Mouse (Mus musculus) lung, adult 2 months (tissue): ENCODE results near the gene 1190002N15Rik. TPM values are rescaled to one million over a fixed set of nuclear protein-coding genes. Genes with fewer than 3 reads are reported as not detected.
A peak's percentile ranks its signal among the peaks of the same experiment; 100 is the strongest.

Source experiments
- DNase-seq: peaks from one replicate; pipeline ENCODE4 v3.0.0; 2022
- H3K4me1 ChIP-seq: fragments of 200-500 bp; 2 replicates; pipeline ENCODE4 v1.6.1; 2011; ENCODE audit warnings: low read length; ENCODE audit not compliant: control insufficient read depth, insufficient read depth
- H3K4me3 ChIP-seq: fragments of 200-500 bp; replicated peaks from 2 replicates; pipeline ENCODE3; 2011; ENCODE audit warnings: low read depth, mild to moderate bottlenecking, control low read depth, low read length; ENCODE audit errors: extremely low read depth
- CTCF ChIP-seq: fragments of 200-500 bp; IDR thresholded peaks from 2 replicates; pipeline ENCODE4 v1.5.1; 2011; ENCODE audit warnings: mild to moderate bottlenecking, low read length, control low read depth; ENCODE audit not compliant: insufficient read depth
- POLR2A ChIP-seq: fragments of 200-500 bp; IDR thresholded peaks from 2 replicates; pipeline ENCODE4 v1.6.1; 2011; ENCODE audit warnings: low read depth, mild to moderate bottlenecking, control low read depth, low read length, borderline replicate concordance; ENCODE audit errors: extremely low read depth
- WGBS: fragments of 180-500 bp; shearing (Covaris S2); methylation state at CpG from one replicate; pipeline ENCODE4 v1.1.7; 2018; 5-methylcytosine and 5-hydroxymethylcytosine counted together
- polyA plus RNA-seq: library from polyadenylated mRNA; depleted of rRNA; stranded (reverse); fragments of >200 nt; gene quantifications from 2 replicates; pipeline ENCODE4 v1.2.3, GENCODE M21; 2012

Gene 1190002N15Rik
- polyA plus RNA-seq, 1 experiment, result 52.6 TPM

DNA sequence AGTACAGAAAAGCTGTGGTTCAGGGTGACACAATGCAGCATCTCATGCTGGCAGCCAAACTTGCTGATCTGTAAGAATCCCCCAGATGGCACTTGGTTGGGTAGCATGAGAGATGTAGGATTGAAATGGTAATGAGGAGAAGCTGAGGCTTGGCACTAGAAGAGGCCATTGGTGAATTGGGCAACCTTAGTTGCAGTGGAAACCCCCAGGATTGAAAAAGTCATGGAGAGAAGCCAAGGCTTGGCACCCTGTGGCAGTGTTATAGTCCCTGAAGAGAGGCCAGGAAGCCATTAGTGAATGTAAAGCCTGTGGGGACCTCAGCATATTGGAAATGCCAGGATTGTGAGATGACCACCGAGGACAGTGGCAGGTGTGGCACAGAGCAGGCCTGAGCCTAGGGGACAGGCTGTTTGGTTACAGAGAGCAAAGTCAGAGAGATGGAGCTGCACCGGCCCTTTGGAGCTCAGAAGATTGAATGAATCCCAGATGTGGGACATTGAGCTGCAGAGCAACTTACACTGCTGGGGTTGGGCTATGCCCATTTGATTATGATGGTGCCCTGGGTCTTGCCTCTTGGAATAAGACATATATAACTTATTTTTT lies 12.7 kb upstream of the 1190002N15Rik start:
- DNase-seq, result no peak
- no peaks in the 10 kb centered on the region for H3K4me1 ChIP-seq
- 85% methylated on average over 2 of the region's 2 CpGs for WGBS

GRCm38 (mm10) chr9:94543881-94544280 lies 6.0 kb upstream of the 1190002N15Rik start:
- no peak for DNase-seq
- Histone ChIP-seq H3K4me3 (no peak overlapping the region), H3K4me1 (no peaks in the 10 kb centered on the region)
- TF ChIP-seq CTCF (no peak), POLR2A (no peak)
- WGBS, result 88% methylated on average over 4 of the region's 4 CpGs

More for the DNA sequence above, 12.7 kb upstream of the 1190002N15Rik start:
- H3K4me3 ChIP-seq, result no peak overlapping the region
- TF ChIP-seq CTCF (no peak), POLR2A (no peak)

GRCm38 (mm10) chr9:94540343-94541095 lies 2.6 kb upstream of the 1190002N15Rik start:
- 60% methylated on average over 10 of the region's 10 CpGs for WGBS

DNA sequence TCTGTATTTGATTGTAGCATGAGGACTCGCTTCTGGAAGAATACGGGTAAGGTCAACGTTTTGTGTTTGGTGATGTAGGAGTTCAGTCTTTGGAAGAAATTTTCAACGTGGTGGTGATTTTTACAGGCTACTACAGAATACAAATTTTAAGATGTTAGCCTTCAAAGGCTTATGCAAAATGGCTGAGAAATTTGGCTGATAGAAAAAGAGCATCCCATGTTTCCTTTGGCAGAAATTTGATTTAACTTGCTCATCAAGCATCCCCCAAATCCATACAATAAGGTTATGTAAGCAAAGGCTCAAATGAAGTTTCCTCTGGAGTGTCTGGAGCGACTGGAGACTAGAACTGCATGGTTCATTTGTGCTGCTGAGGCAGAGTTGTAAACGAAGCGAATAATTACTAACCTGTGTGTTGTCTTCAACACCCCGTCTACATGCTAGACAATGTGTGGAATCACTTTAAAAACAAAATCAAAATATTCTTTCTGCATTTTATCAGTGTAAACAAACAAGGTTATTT lies 1.5 kb upstream of the 1190002N15Rik start:
- WGBS, result 53% methylated on average over 8 of the region's 8 CpGs
- no peak for TF ChIP-seq CTCF
- no peak for TF ChIP-seq POLR2A

More at GRCm38 (mm10) chr9:94540343-94541095, 2.6 kb upstream of the 1190002N15Rik start:
- TF ChIP-seq CTCF (no peak), POLR2A (no peak)
- DNase-seq, result no peak
- no peak overlapping the region for H3K4me3 ChIP-seq
- no peaks in the 10 kb centered on the region for H3K4me1 ChIP-seq

GRCm38 (mm10) chr9:94538823-94539143 lies 902 bp upstream of the 1190002N15Rik start:
- no peak for TF ChIP-seq CTCF
- TF ChIP-seq POLR2A, result no peak
- no peak for DNase-seq
- Histone ChIP-seq H3K4me1 (no peaks in the 10 kb centered on the region; the same call in 1 of the 2 replicates), H3K4me3 (peak overlapping the region; percentile 73)
- under 1% methylated on average over 22 of the region's 22 CpGs for WGBS

More for the DNA sequence above, 1.5 kb upstream of the 1190002N15Rik start:
- Histone ChIP-seq H3K4me1 (no peaks in the 10 kb centered on the region), H3K4me3 (peak overlapping the region; percentile 73)
- DNase-seq, result no peak

GRCm38 (mm10) chr9:94537051-94537917 lies 597 bp downstream of the 1190002N15Rik start:
- no peaks in the 10 kb centered on the region; the same call in 1 of the 2 replicates for H3K4me1 ChIP-seq
- WGBS, result under 1% methylated on average over 103 of the region's 103 CpGs
- peak overlapping the region; percentile 86 for H3K4me3 ChIP-seq
- peak; percentile 79 for DNase-seq
- TF ChIP-seq POLR2A (no peak), CTCF (no peak)

GRCm38 (mm10) chr9:94536261-94536905 lies 1.5 kb downstream of the 1190002N15Rik start:
- Histone ChIP-seq H3K4me3 (peak overlapping the region; percentile 86), H3K4me1 (no peaks in the 10 kb centered on the region; the same call in 1 of the 2 replicates)
- DNase-seq, result no peak
- no peak for TF ChIP-seq CTCF
- TF ChIP-seq POLR2A, result no peak
- 6% methylated on average over 15 of the region's 15 CpGs for WGBS

GRCm38 (mm10) chr9:94534795-94535194 lies 3.1 kb downstream of the 1190002N15Rik start:
- H3K4me3 ChIP-seq, result no peak overlapping the region
- no peak for TF ChIP-seq CTCF
- no peak for TF ChIP-seq POLR2A

More at GRCm38 (mm10) chr9:94534795-94535194, 3.1 kb downstream of the 1190002N15Rik start:
- peaks cover 3% of the 10 kb centered on the region; the same call in 1 of the 2 replicates for H3K4me1 ChIP-seq
- no peak for DNase-seq
